Mouse (Mus musculus): ENCODE results near the gene Tlcd1.
A peak's percentile ranks its signal among the peaks of the same experiment; 100 is the strongest.

DNA sequence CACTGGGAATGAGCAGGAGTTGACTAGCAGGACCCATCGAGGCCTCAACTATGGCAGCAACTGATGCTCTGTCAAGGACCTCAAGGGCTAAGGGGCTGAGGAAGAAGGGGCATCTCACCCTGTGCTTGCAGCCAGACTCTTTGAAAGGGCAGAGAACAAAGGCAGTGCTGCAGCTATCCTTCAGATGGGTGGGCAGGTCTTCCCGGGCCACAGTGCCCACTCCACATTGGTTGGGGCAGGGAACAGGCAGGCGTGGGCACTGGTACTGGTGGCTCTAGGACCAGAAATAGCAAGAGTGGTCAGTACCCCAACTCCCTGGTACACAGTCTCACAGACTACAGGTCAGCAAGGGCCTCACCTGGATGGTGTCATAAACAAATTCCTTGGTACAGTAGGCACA, 15.8 kb upstream of the Tlcd1 start:
- peak; percentile 6 for TF ChIP-seq POLR2A (IDR thresholded peaks at IDR 0.05; ENCODE audit: insufficient read length, low read depth)
- no peak for TF ChIP-seq USF1 (IDR thresholded peaks at IDR 0.05; ENCODE audit: low read depth)
